Mouse (Mus musculus) neural tube, embryonic 13.5 days (tissue): ENCODE measurements at regions not wholly inside any gene's neighbourhood (a gene's known extent, or its start where the extent isn't known, plus 50 kb on each side); places are given as distances from the start of the nearest gene placed in this dataset.

Experiments used
- ATAC-seq: fragments of 200-750 bp; cut with Nextera tagmentation; 2 replicates; pipeline ENCODE4 v1.8.0; 2017; ENCODE audit warnings: low read depth, mild to moderate bottlenecking, moderate TSS enrichment, moderate library complexity
- H3K27ac ChIP-seq: fragments of 300-500 bp; sonication (generic); replicated peaks from 2 replicates; pipeline ENCODE4 v1.5.1; 2015; ENCODE audit warnings: moderate library complexity, mild to moderate bottlenecking, inconsistent platforms
- H3K27me3 ChIP-seq: fragments of 300-500 bp; sonication (generic); 2 replicates; pipeline ENCODE4 v1.6.1; 2015; ENCODE audit warnings: mild to moderate bottlenecking, inconsistent platforms
- H3K36me3 ChIP-seq: fragments of 300-500 bp; sonication (generic); 2 replicates; pipeline ENCODE4 v1.6.1; 2015; ENCODE audit warnings: mild to moderate bottlenecking, inconsistent platforms
- H3K4me1 ChIP-seq: fragments of 300-500 bp; sonication (generic); replicated peaks from 2 replicates; pipeline ENCODE4 v1.6.1; 2015; ENCODE audit warnings: inconsistent platforms
- H3K4me2 ChIP-seq: fragments of 300-500 bp; sonication (generic); 2 replicates; pipeline ENCODE4 v1.6.1; 2015; ENCODE audit warnings: inconsistent platforms, mild to moderate bottlenecking, moderate library complexity
- H3K4me3 ChIP-seq: fragments of 300-500 bp; sonication (generic); 2 replicates; pipeline ENCODE4 v1.5.1; 2015; ENCODE audit warnings: mild to moderate bottlenecking, inconsistent platforms
- H3K9ac ChIP-seq: fragments of 300-500 bp; sonication (generic); 2 replicates; pipeline ENCODE4 v1.6.1; 2015; ENCODE audit warnings: moderate library complexity, mild to moderate bottlenecking, inconsistent platforms
- H3K9me3 ChIP-seq: fragments of 300-500 bp; sonication (generic); 2 replicates; pipeline ENCODE4 v1.6.1; 2016; ENCODE audit warnings: inconsistent platforms
- WGBS: fragments of 180-500 bp; shearing (Covaris S2); methylation state at CpG from one replicate; pipeline ENCODE4 v1.1.7; 2015; 5-methylcytosine and 5-hydroxymethylcytosine counted together

DNA sequence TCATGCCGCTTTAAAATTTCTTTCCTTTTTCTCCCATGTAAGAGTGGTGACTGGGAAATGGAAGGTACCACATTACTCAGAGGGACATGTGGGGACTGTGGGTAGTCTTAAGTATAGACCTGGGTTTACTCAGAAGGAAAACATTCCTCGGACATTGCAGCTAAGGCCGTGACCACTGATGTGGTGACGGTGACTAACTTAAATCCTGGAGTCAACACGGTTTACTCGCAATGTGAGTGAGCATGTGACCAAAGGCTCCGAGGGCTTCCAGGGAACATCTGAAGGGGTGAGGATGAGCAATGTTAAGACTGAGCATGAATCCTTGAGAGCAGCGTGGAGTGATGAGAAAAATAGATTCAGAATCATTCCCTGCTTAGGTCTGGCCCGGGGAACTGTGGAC lies 133.1 kb upstream of the Adamts5 start:
- Histone ChIP-seq H3K27me3 (no peaks in the 10 kb centered on the region), H3K27ac (no peak overlapping the region), H3K9me3 (no peaks in the 10 kb centered on the region), H3K36me3 (no peaks in the 10 kb centered on the region), H3K4me1 (no peaks in the 10 kb centered on the region), H3K4me2 (no peak overlapping the region), H3K9ac (no peak overlapping the region), H3K4me3 (no peak overlapping the region)
- no peak for ATAC-seq
- WGBS, result 89% methylated on average over 9 of the region's 9 CpGs

GRCm38 (mm10) chr16:86027700-86028099 lies 126.1 kb upstream of the Adamts5 start:
- WGBS, result 74% methylated on average over 2 of the region's 2 CpGs

DNA sequence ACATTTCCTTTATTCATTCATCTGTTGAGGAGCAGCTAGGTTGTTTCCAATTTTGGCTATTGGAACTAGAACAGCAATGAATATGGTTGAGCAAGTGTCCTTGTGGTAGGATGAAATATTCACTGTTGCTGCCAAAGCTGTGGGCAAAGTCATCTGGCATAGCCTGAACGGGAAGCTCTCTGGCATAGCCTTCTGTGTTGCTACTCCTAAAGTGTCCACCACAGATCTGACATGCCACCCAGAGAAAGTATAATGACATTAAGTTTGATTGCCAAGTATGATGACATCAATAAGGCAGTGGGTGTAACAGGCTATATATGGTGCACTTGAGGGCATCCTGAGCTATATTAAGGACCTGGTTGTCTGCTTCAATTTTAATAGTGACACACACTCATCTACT lies 113.7 kb upstream of the Adamts5 start:
- H3K4me1 ChIP-seq, result no peaks in the 10 kb centered on the region
- no peak overlapping the region for H3K4me3 ChIP-seq
- no peaks in the 10 kb centered on the region for H3K9me3 ChIP-seq
- no peak for ATAC-seq
- no peaks in the 10 kb centered on the region for H3K27me3 ChIP-seq
- no peak overlapping the region for H3K9ac ChIP-seq
- 95% methylated on average over 1 of the region's 1 CpGs for WGBS
- no peak overlapping the region for H3K4me2 ChIP-seq
- H3K36me3 ChIP-seq, result no peaks in the 10 kb centered on the region
- no peak overlapping the region for H3K27ac ChIP-seq

More at GRCm38 (mm10) chr16:86027700-86028099, 126.1 kb upstream of the Adamts5 start:
- H3K4me2 ChIP-seq, result no peak overlapping the region
- H3K36me3 ChIP-seq, result no peaks in the 10 kb centered on the region
- no peak overlapping the region for H3K27ac ChIP-seq
- H3K4me3 ChIP-seq, result no peak overlapping the region
- no peaks in the 10 kb centered on the region for H3K9me3 ChIP-seq
- H3K9ac ChIP-seq, result no peak overlapping the region
- H3K4me1 ChIP-seq, result no peaks in the 10 kb centered on the region
- no peak for ATAC-seq
- no peaks in the 10 kb centered on the region for H3K27me3 ChIP-seq

DNA sequence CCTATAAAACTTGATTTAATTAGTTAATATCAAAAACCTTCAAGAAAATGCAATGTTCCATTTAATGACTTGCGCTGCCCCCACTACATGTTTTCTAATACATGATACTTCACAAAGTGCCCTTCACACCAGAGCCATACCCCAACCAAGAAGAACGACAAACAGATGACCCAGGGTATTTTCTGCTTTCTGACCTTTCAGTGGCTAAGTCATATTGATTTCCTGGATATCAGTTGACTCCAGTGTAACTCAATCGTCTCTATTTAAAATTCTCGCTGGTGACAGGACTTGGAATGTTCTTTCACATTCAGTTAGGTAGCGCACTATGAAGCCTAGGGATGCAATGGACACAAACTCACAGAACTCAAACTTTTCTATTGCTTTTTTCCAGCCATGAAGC lies 109.4 kb upstream of the Adamts5 start:
- WGBS, result 87% methylated on average over 5 of the region's 5 CpGs
- ATAC-seq, result no peak
- H3K4me2 ChIP-seq, result no peak overlapping the region
- no peak overlapping the region for H3K27ac ChIP-seq
- no peaks in the 10 kb centered on the region for H3K9me3 ChIP-seq
- H3K4me1 ChIP-seq, result no peaks in the 10 kb centered on the region
- H3K27me3 ChIP-seq, result no peaks in the 10 kb centered on the region
- H3K36me3 ChIP-seq, result no peaks in the 10 kb centered on the region
- no peak overlapping the region for H3K4me3 ChIP-seq
- H3K9ac ChIP-seq, result no peak overlapping the region

- Histone ChIP-seq H3K27ac (no peak overlapping the region), H3K4me1 (no peaks in the 10 kb centered on the region), H3K9ac (no peak overlapping the region), H3K27me3 (no peaks in the 10 kb centered on the region), H3K9me3 (no peaks in the 10 kb centered on the region), H3K4me3 (no peak overlapping the region), H3K4me2 (no peak overlapping the region), H3K36me3 (no peaks in the 10 kb centered on the region)
- WGBS, result 57% methylated on average over 3 of the region's 3 CpGs
- no peak for ATAC-seq
These were observed 108.2 kb upstream of the Adamts5 start for GRCm38 (mm10) chr16:86009638-86010329.

- no peaks in the 10 kb centered on the region for H3K36me3 ChIP-seq
- no peak for ATAC-seq
- no peak overlapping the region for H3K4me3 ChIP-seq
- WGBS, result 86% methylated on average over 1 of the region's 1 CpGs
- H3K9me3 ChIP-seq, result no peaks in the 10 kb centered on the region
- H3K27ac ChIP-seq, result no peak overlapping the region
- H3K4me1 ChIP-seq, result no peaks in the 10 kb centered on the region
- no peak overlapping the region for H3K9ac ChIP-seq
- no peak overlapping the region for H3K4me2 ChIP-seq
- no peaks in the 10 kb centered on the region for H3K27me3 ChIP-seq
These were observed 106.2 kb upstream of the Adamts5 start for GRCm38 (mm10) chr16:86007799-86008198.

- ATAC-seq, result no peak
- Histone ChIP-seq H3K4me3 (no peak overlapping the region), H3K9ac (no peak overlapping the region), H3K36me3 (no peaks in the 10 kb centered on the region), H3K27me3 (no peaks in the 10 kb centered on the region), H3K9me3 (no peaks in the 10 kb centered on the region), H3K4me2 (no peak overlapping the region), H3K4me1 (no peaks in the 10 kb centered on the region), H3K27ac (no peak overlapping the region)
- WGBS, result 98% methylated on average over 1 of the region's 1 CpGs
These were observed 99.2 kb upstream of the Adamts5 start for GRCm38 (mm10) chr16:86000846-86001245.

DNA sequence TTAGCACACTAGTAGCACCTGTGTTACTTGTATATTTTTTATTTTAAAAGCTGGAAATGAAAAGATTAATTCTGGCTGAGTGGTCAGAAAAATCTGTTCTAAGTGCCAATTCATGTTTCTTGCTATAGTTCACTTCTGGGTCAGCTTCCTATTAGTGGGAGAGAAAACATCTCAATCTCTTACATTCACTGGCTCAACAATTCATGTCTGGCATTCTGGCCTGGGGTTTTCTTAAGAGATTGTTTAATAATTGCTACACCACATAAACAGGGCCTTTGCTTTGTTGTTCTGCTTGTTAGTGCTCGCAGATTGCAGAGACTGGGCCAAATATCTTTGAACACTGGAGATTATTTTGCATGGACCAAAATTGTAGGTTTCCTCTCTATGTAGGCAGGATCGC lies 84.2 kb upstream of the Adamts5 start:
- H3K27ac ChIP-seq, result no peak overlapping the region
- no peaks in the 10 kb centered on the region for H3K9me3 ChIP-seq
- H3K4me3 ChIP-seq, result no peak overlapping the region
- H3K4me2 ChIP-seq, result no peak overlapping the region
- H3K4me1 ChIP-seq, result no peaks in the 10 kb centered on the region
- ATAC-seq, result no peak
- no peaks in the 10 kb centered on the region for H3K27me3 ChIP-seq
- H3K36me3 ChIP-seq, result no peaks in the 10 kb centered on the region
- no peak overlapping the region for H3K9ac ChIP-seq
- WGBS, result 81% methylated on average over 2 of the region's 2 CpGs

DNA sequence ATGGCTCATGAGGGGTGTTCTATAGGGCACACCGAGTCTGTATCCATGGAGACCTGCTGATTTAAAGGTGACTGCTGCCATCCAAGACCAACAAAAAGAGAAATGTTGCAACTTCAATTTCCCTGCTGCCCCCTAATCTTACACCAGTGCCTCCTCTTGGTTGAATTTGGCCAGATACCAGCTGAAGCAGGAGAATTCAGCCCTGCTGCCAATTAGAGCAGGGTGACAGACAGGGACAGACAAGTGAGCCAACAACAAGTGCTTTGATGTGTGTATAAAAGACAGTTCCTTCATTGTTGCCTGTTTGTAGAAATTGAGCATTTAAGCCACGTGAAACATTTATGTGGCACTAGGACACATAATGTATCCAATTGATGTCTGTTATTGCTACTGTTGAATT lies 75.5 kb upstream of the Adamts5 start:
- Histone ChIP-seq H3K4me3 (no peak overlapping the region), H3K9me3 (no peaks in the 10 kb centered on the region), H3K36me3 (no peaks in the 10 kb centered on the region), H3K4me1 (no peaks in the 10 kb centered on the region), H3K9ac (no peak overlapping the region), H3K27ac (no peak overlapping the region), H3K27me3 (no peaks in the 10 kb centered on the region), H3K4me2 (no peak overlapping the region)
- no peak for ATAC-seq
- WGBS, result 53% methylated on average over 2 of the region's 2 CpGs

DNA sequence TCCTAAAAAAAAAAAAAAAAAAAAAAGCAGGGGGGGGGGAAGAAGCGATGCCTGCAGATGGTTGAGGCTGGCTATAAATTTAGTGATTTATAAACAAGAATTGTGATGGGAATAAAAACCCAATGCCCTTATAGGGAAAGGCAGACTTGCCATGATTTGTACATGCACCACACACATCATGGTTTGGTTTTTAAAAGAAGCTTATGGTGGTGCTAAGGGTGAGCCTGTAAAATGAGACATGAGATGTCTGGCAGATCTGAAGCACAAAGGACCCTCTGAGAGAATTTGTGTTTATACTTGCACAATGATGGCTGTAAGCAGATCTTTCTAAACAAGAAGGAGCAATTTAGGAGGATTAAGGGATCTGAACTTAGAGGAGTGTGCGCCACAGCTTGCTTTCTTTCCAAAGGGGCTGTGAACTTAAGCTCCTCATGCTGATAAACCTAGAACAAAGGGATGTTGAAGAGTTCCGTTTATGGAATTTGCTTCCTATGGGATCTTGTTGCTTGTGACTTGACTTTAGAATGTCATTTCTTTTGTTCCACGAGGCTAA lies 65.3 kb upstream of the Adamts5 start:
- Histone ChIP-seq H3K27me3 (no peaks in the 10 kb centered on the region), H3K4me1 (peaks cover 7% of the 10 kb centered on the region), H3K9ac (no peak overlapping the region), H3K4me2 (no peak overlapping the region), H3K4me3 (no peak overlapping the region), H3K9me3 (no peaks in the 10 kb centered on the region), H3K27ac (no peak overlapping the region), H3K36me3 (no peaks in the 10 kb centered on the region)
- WGBS, result 66% methylated on average over 4 of the region's 4 CpGs
- ATAC-seq, result no peak

GRCm38 (mm10) chr16:85966251-85966650 lies 64.6 kb upstream of the Adamts5 start:
- 92% methylated on average over 4 of the region's 4 CpGs for WGBS
- no peak overlapping the region for H3K4me3 ChIP-seq
- no peak overlapping the region for H3K27ac ChIP-seq
- H3K4me1 ChIP-seq, result peaks cover 7% of the 10 kb centered on the region
- no peaks in the 10 kb centered on the region for H3K9me3 ChIP-seq
- no peak overlapping the region for H3K4me2 ChIP-seq
- H3K27me3 ChIP-seq, result no peaks in the 10 kb centered on the region
- no peak for ATAC-seq
- H3K36me3 ChIP-seq, result no peaks in the 10 kb centered on the region
- no peak overlapping the region for H3K9ac ChIP-seq

DNA sequence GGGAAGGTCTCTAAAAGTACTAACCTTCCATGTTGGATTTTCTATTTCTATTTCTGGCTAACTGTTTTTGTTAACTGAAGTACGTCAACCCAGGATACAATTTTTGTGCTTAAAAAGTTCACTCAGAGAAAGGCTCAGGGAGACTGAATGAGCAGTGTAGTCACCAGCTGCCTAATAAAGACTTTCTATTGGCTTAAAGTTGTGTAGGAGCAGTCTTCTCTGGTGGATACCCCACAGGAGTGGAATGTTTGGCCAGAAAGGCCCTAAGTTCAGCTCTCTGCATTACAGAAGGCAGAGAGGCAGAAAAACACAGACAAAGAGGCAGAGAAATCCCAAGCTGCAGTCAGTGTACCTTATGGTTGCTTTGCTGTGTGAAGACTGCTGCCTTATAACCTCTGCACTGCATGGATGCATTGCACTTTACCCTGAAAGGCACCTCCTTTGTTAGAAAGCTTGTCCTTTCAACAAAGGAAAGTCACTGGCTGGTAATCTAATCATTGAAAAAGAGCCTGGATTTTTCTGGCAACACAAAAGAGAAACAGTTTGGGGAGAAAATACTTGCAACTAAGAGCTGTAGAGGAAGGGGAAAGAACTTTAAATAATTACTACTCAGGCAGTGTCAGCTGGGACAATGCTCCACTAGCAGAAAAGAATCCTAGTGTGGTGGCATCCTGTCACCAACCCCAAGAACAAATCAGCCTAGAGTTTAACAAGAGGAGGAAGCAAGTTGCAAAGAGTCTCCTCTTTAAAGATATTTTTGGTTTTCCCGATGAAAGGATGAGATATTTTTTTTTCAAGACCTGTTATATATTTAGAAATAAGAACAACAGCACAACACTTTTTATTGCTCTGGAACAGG lies 63.0 kb upstream of the Adamts5 start:
- Histone ChIP-seq H3K4me3 (no peak overlapping the region), H3K4me2 (no peak overlapping the region), H3K9me3 (no peaks in the 10 kb centered on the region), H3K36me3 (no peaks in the 10 kb centered on the region), H3K4me1 (peaks cover 7% of the 10 kb centered on the region), H3K9ac (no peak overlapping the region), H3K27ac (0 out of 2 replicates have a peak overlapping the region, but pooled peaks have one; percentile 28), H3K27me3 (no peaks in the 10 kb centered on the region)
- ATAC-seq, result no peak
- 64% methylated on average over 2 of the region's 2 CpGs for WGBS
